Mouse (Mus musculus): ENCODE data around the gene Hist1h3c. TPM values are rescaled to one million over a fixed set of nuclear protein-coding genes. Genes with fewer than 3 reads are reported as not detected.
A peak's percentile ranks its signal among the peaks of the same experiment; 100 is the strongest.

Gene Hist1h3c
- total and polyA plus RNA-seq, 2 experiments = 0.20 to 8.0 TPM

- Histone ChIP-seq H3K27me3 (ENCODE audit: control insufficient read depth, insufficient read depth, low read length) (no peaks in the 10 kb centered on the region), H3K4me3 (ENCODE audit: insufficient read depth, low read depth, low read length) (no peak overlapping the region), H3K36me3 (ENCODE audit: control insufficient read depth, insufficient read depth, low read length) (no peaks in the 10 kb centered on the region), H3K27ac (replicated peaks; ENCODE audit: insufficient read depth, low read depth, low read length) (no peak overlapping the region), H3K4me1 (ENCODE audit: control insufficient read depth, insufficient read depth, low read length) (peaks cover 14% of the 10 kb centered on the region; the same call in 1 of the 2 replicates), H3K9ac (ENCODE audit: low read depth, low read length) (no peak overlapping the region), H3K79me2 (ENCODE audit: control insufficient read depth, insufficient read depth, low read length) (no peaks in the 10 kb centered on the region)
- TF ChIP-seq CTCF (IDR thresholded peaks at IDR 0.05; ENCODE audit: low read depth, low read length) (no peak), POLR2A (IDR thresholded peaks at IDR 0.05; ENCODE audit: extremely low read depth, insufficient read depth, low read length) (no peak)
- no peak for DNase-seq (ENCODE audit: extremely low read depth, low read depth, low spot score)
- 63% methylated on average over 4 of the region's 4 CpGs for WGBS
Observed at GRCm38 (mm10) chr13:23743963-23744362, 1.4 kb downstream of the Hist1h3c start.

DNA sequence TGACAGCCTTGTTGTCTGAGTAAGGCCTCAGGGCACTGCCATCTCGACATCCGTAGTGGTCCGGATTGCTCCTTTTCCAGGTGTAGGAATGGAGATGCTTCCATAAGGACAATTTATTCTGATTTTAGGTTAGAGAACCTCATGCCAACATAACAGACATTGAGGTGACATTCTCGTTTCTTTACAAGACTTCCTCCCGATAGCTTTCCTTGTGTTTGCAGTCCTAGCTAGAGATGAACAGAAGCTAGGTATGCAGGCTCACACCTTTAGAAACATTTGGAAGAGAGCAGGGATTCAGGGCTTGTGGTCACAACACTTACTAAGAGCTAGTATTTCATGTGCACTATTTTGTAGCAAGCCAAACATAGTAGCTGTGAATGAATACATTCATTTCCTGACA lies 2.2 kb downstream of the Hist1h3c start:
- no peak overlapping the region for H3K9ac ChIP-seq (ENCODE audit: low read depth, low read length)
- H3K4me3 ChIP-seq (ENCODE audit: insufficient read depth, low read depth, low read length) = no peak overlapping the region
- 89% methylated on average over 5 of the region's 5 CpGs for WGBS

GRCm38 (mm10) chr13:23742007-23742406 lies 3.4 kb downstream of the Hist1h3c start:
- Histone ChIP-seq H3K79me2 (ENCODE audit: control insufficient read depth, insufficient read depth, low read length) (no peaks in the 10 kb centered on the region), H3K27ac (replicated peaks; ENCODE audit: insufficient read depth, low read depth, low read length) (no peak overlapping the region), H3K36me3 (ENCODE audit: control insufficient read depth, insufficient read depth, low read length) (no peaks in the 10 kb centered on the region), H3K4me3 (ENCODE audit: insufficient read depth, low read depth, low read length) (no peak overlapping the region), H3K9ac (ENCODE audit: low read depth, low read length) (no peak overlapping the region), H3K4me1 (ENCODE audit: control insufficient read depth, insufficient read depth, low read length) (peaks cover 10% of the 10 kb centered on the region; the same call in 1 of the 2 replicates), H3K27me3 (ENCODE audit: control insufficient read depth, insufficient read depth, low read length) (no peaks in the 10 kb centered on the region)
- TF ChIP-seq CTCF (IDR thresholded peaks at IDR 0.05; ENCODE audit: low read depth, low read length) = no peak
- TF ChIP-seq POLR2A (IDR thresholded peaks at IDR 0.05; ENCODE audit: extremely low read depth, insufficient read depth, low read length) = no peak
- DNase-seq (ENCODE audit: extremely low read depth, low read depth, low spot score) = no peak

More for the DNA sequence above, 2.2 kb downstream of the Hist1h3c start:
- Histone ChIP-seq H3K27ac (replicated peaks; ENCODE audit: insufficient read depth, low read depth, low read length) (no peak overlapping the region), H3K27me3 (ENCODE audit: control insufficient read depth, insufficient read depth, low read length) (no peaks in the 10 kb centered on the region), H3K36me3 (ENCODE audit: control insufficient read depth, insufficient read depth, low read length) (no peaks in the 10 kb centered on the region), H3K4me1 (ENCODE audit: control insufficient read depth, insufficient read depth, low read length) (peaks cover 14% of the 10 kb centered on the region; the same call in 1 of the 2 replicates), H3K79me2 (ENCODE audit: control insufficient read depth, insufficient read depth, low read length) (no peaks in the 10 kb centered on the region)
- DNase-seq (ENCODE audit: extremely low read depth, low read depth, low spot score) = no peak
- no peak for TF ChIP-seq CTCF (IDR thresholded peaks at IDR 0.05; ENCODE audit: low read depth, low read length)
- no peak for TF ChIP-seq POLR2A (IDR thresholded peaks at IDR 0.05; ENCODE audit: extremely low read depth, insufficient read depth, low read length)

DNA sequence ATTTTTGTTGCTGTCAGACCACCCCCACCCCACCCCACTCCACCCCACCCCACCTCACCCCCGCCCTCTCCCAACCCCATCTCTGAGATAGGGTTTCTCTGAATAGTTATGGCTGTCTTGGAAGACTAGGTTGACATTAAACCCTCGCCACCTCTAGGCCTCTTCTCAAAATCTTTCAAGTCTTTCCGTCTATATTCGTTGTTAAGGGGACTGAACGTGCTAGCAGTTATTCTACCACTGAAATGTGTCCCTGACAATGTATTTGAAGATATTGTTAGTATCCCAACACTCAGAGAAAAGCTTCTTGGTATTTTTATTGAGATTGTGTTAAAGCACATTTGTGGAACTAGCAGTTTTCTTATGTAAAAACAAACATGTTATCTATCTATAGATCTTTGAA lies 4.5 kb downstream of the Hist1h3c start:
- Histone ChIP-seq H3K4me3 (ENCODE audit: insufficient read depth, low read depth, low read length) (no peak overlapping the region), H3K79me2 (ENCODE audit: control insufficient read depth, insufficient read depth, low read length) (no peaks in the 10 kb centered on the region), H3K27me3 (ENCODE audit: control insufficient read depth, insufficient read depth, low read length) (no peaks in the 10 kb centered on the region), H3K4me1 (ENCODE audit: control insufficient read depth, insufficient read depth, low read length) (peaks cover 10% of the 10 kb centered on the region; the same call in 1 of the 2 replicates), H3K27ac (replicated peaks; ENCODE audit: insufficient read depth, low read depth, low read length) (no peak overlapping the region), H3K9ac (ENCODE audit: low read depth, low read length) (no peak overlapping the region), H3K36me3 (ENCODE audit: control insufficient read depth, insufficient read depth, low read length) (no peaks in the 10 kb centered on the region)
- TF ChIP-seq POLR2A (IDR thresholded peaks at IDR 0.05; ENCODE audit: extremely low read depth, insufficient read depth, low read length) = no peak
- TF ChIP-seq CTCF (IDR thresholded peaks at IDR 0.05; ENCODE audit: low read depth, low read length) = no peak
- DNase-seq (ENCODE audit: extremely low read depth, low read depth, low spot score) = no peak
- whole genome bisulfite sequencing = 70% methylated on average over 5 of the region's 5 CpGs

GRCm38 (mm10) chr13:23740256-23740840 lies 5.1 kb downstream of the Hist1h3c start:
- peak overlapping the region; percentile 65; the same call in 1 of the 2 replicates for H3K27ac ChIP-seq (replicated peaks; ENCODE audit: insufficient read depth, low read depth, low read length)
- TF ChIP-seq CTCF (IDR thresholded peaks at IDR 0.05; ENCODE audit: low read depth, low read length) (no peak), POLR2A (IDR thresholded peaks at IDR 0.05; ENCODE audit: extremely low read depth, insufficient read depth, low read length) (no peak)
- 19% methylated on average over 13 of the region's 13 CpGs for WGBS
- H3K9ac ChIP-seq (ENCODE audit: low read depth, low read length) = peak overlapping the region; percentile 57
- H3K36me3 ChIP-seq (ENCODE audit: control insufficient read depth, insufficient read depth, low read length) = no peaks in the 10 kb centered on the region
- no peaks in the 10 kb centered on the region for H3K27me3 ChIP-seq (ENCODE audit: control insufficient read depth, insufficient read depth, low read length)
- H3K4me1 ChIP-seq (ENCODE audit: control insufficient read depth, insufficient read depth, low read length) = peaks cover 8% of the 10 kb centered on the region; the same call in 1 of the 2 replicates
- peak overlapping the region; percentile 63 for H3K4me3 ChIP-seq (ENCODE audit: insufficient read depth, low read depth, low read length)
- DNase-seq (ENCODE audit: extremely low read depth, low read depth, low spot score) = no peak
- H3K79me2 ChIP-seq (ENCODE audit: control insufficient read depth, insufficient read depth, low read length) = no peaks in the 10 kb centered on the region

DNA sequence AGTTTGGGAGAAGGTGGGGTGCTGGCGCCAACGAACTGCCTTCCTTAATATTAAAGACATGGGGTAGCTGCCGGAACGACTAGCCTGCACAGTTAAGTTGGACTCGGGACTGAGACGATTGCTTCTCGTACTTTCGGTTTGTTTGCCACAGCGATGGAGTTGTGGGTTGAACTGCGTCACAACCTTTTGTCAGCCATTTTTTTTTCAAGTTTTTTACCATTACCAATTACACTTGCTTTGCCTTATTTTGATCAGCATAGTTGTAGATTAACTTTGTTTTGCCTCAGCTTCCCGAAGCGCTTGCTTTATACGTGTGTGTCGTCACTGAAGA lies 5.5 kb downstream of the Hist1h3c start:
- WGBS = under 1% methylated on average over 14 of the region's 14 CpGs
- no peak for DNase-seq (ENCODE audit: extremely low read depth, low read depth, low spot score)
- H3K79me2 ChIP-seq (ENCODE audit: control insufficient read depth, insufficient read depth, low read length) = no peaks in the 10 kb centered on the region
- peak overlapping the region; percentile 65 for H3K27ac ChIP-seq (replicated peaks; ENCODE audit: insufficient read depth, low read depth, low read length)
- peaks cover 7% of the 10 kb centered on the region; the same call in 1 of the 2 replicates for H3K4me1 ChIP-seq (ENCODE audit: control insufficient read depth, insufficient read depth, low read length)
- no peaks in the 10 kb centered on the region for H3K27me3 ChIP-seq (ENCODE audit: control insufficient read depth, insufficient read depth, low read length)
- peak overlapping the region; percentile 63 for H3K4me3 ChIP-seq (ENCODE audit: insufficient read depth, low read depth, low read length)
- TF ChIP-seq CTCF (IDR thresholded peaks at IDR 0.05; ENCODE audit: low read depth, low read length) = no peak
- no peak; the same call in 1 of the 2 replicates for TF ChIP-seq POLR2A (IDR thresholded peaks at IDR 0.05; ENCODE audit: extremely low read depth, insufficient read depth, low read length)
- no peaks in the 10 kb centered on the region for H3K36me3 ChIP-seq (ENCODE audit: control insufficient read depth, insufficient read depth, low read length)
- peak overlapping the region; percentile 57 for H3K9ac ChIP-seq (ENCODE audit: low read depth, low read length)
